Comparison of ENCODE assay signal across 8 mouse cellular contexts in the genomic region with DNA sequence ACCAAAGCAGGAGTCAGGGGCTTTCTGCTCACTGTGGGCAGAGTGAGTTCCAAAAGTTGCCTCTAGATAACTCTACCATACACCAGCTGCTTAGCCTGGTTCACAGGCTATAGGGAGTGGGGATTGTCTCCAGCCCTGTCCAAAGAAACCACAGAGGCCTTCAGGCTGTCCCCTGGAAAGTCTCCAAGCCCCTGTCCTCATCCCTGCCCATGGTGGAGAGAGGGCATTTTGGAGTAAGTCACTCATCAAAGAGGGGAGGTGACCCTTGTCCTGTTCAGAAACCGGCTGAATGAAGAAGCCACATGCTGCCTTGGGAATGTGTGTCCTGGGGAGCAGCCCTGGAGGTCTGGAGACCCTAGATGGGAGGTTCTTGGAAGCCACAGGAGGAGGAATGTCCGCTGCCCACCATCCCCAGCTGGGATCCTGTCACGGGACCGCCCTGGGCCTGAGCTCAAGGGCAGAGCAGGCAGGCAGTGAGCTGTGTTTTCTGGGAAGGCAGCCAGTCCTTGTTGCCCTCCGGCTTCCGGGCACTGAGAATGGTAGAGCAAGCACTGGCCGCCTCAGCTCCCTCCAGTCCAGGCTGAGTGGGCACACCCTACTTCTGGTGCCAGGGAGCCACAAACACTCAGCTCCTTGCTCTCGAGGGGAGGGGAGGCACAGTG.
DNase-seq lines count a peak whose midpoint lies in the region; ATAC-seq and TF ChIP-seq lines count a peak whose summit lies in the region.

No protein-coding gene starts in this region.

- 52% methylated on average over 8 of the region's 8 CpGs for WGBS in hindbrain, embryonic 15.5 days
- 56% methylated on average over 8 of the region's 8 CpGs for WGBS in hindbrain, embryonic 13.5 days
- WGBS in forebrain, embryonic 15.5 days, result 56% methylated on average over 8 of the region's 8 CpGs
- WGBS in hindbrain, postnatal 0 days, result 35% methylated on average over 8 of the region's 8 CpGs
- WGBS in limb, embryonic 15.5 days, result 69% methylated on average over 8 of the region's 8 CpGs

- DNase-seq in adrenal gland, postnatal 14 days, result peak; percentile 88
- DNase-seq in hindbrain, postnatal 0 days (ENCODE audit: low spot score), result peak; percentile 83
- DNase-seq in testis, postnatal 10 days (ENCODE audit: low spot score), result peak; percentile 66
- no peak for DNase-seq in spleen, postnatal 4 days (ENCODE audit: low spot score in 2 of 2)

- no peak overlapping the region for H3K9ac ChIP-seq in hindbrain, embryonic 15.5 days
- H3K9ac ChIP-seq in hindbrain, embryonic 13.5 days, result no peak overlapping the region
- no peak overlapping the region for H3K9ac ChIP-seq in forebrain, embryonic 15.5 days (replicated peaks)
- no peak overlapping the region for H3K9ac ChIP-seq in hindbrain, postnatal 0 days (replicated peaks; ENCODE audit: low read length)
- H3K9ac ChIP-seq in limb, embryonic 15.5 days, result no peak overlapping the region

- H3K4me1 ChIP-seq in hindbrain, embryonic 15.5 days (replicated peaks), result peaks cover 39% of the 10 kb centered on the region
- peaks cover 34% of the 10 kb centered on the region for H3K4me1 ChIP-seq in hindbrain, embryonic 13.5 days (replicated peaks)
- H3K4me1 ChIP-seq in forebrain, embryonic 15.5 days, result peaks cover 23% of the 10 kb centered on the region
- peaks cover 8% of the 10 kb centered on the region for H3K4me1 ChIP-seq in hindbrain, postnatal 0 days (ENCODE audit: insufficient read depth, low read length)
- H3K4me1 ChIP-seq in limb, embryonic 15.5 days, result peaks cover 84% of the 10 kb centered on the region

- peak; percentile 71 for ATAC-seq in hindbrain, embryonic 15.5 days (ENCODE audit: low FRiP score, low read depth)
- no peak; the same call in 1 of the 2 replicates for ATAC-seq in hindbrain, embryonic 13.5 days (ENCODE audit: low FRiP score)
- ATAC-seq in forebrain, embryonic 15.5 days (replicated peaks), result peak; percentile 32; the same call in 1 of the 2 replicates
- peak; percentile 79 for ATAC-seq in hindbrain, postnatal 0 days
- ATAC-seq in limb, embryonic 15.5 days (ENCODE audit: insufficient number of reproducible peaks, low FRiP score, low TSS enrichment, low read depth), result no peak

- H3K27me3 ChIP-seq in hindbrain, embryonic 15.5 days, result peaks cover 45% of the 10 kb centered on the region
- peaks cover 93% of the 10 kb centered on the region for H3K27me3 ChIP-seq in hindbrain, embryonic 13.5 days
- no peaks in the 10 kb centered on the region; the same call in 1 of the 2 replicates for H3K27me3 ChIP-seq in forebrain, embryonic 15.5 days
- no peaks in the 10 kb centered on the region; the same call in 1 of the 2 replicates for H3K27me3 ChIP-seq in hindbrain, postnatal 0 days (ENCODE audit: insufficient read depth, low read length)
- H3K27me3 ChIP-seq in limb, embryonic 15.5 days, result no peaks in the 10 kb centered on the region

- H3K36me3 ChIP-seq in hindbrain, embryonic 15.5 days, result no peaks in the 10 kb centered on the region
- no peaks in the 10 kb centered on the region for H3K36me3 ChIP-seq in hindbrain, embryonic 13.5 days
- H3K36me3 ChIP-seq in forebrain, embryonic 15.5 days, result no peaks in the 10 kb centered on the region
- H3K36me3 ChIP-seq in hindbrain, postnatal 0 days (ENCODE audit: insufficient read depth, low read length), result no peaks in the 10 kb centered on the region
- no peaks in the 10 kb centered on the region for H3K36me3 ChIP-seq in limb, embryonic 15.5 days

- H3K4me3 ChIP-seq in hindbrain, embryonic 15.5 days, result no peak overlapping the region
- no peak overlapping the region for H3K4me3 ChIP-seq in hindbrain, embryonic 13.5 days
- H3K4me3 ChIP-seq in forebrain, embryonic 15.5 days, result no peak overlapping the region
- no peak overlapping the region for H3K4me3 ChIP-seq in hindbrain, postnatal 0 days (ENCODE audit: low read length)
- H3K4me3 ChIP-seq in limb, embryonic 15.5 days, result no peak overlapping the region

- no peak overlapping the region for H3K4me2 ChIP-seq in hindbrain, embryonic 15.5 days
- no peak overlapping the region for H3K4me2 ChIP-seq in hindbrain, embryonic 13.5 days
- no peak overlapping the region for H3K4me2 ChIP-seq in forebrain, embryonic 15.5 days (replicated peaks)
- no peak overlapping the region for H3K4me2 ChIP-seq in hindbrain, postnatal 0 days (ENCODE audit: low read depth, low read length)
- no peak overlapping the region for H3K4me2 ChIP-seq in limb, embryonic 15.5 days

- no peak for TF ChIP-seq CTCF in hindbrain, postnatal 0 days (IDR thresholded peaks at IDR 0.05; ENCODE audit: low read depth)

- no peaks in the 10 kb centered on the region for H3K9me3 ChIP-seq in hindbrain, embryonic 15.5 days
- no peaks in the 10 kb centered on the region for H3K9me3 ChIP-seq in hindbrain, embryonic 13.5 days
- no peaks in the 10 kb centered on the region for H3K9me3 ChIP-seq in forebrain, embryonic 15.5 days
- H3K9me3 ChIP-seq in hindbrain, postnatal 0 days (ENCODE audit: low read length), result no peaks in the 10 kb centered on the region
- H3K9me3 ChIP-seq in limb, embryonic 15.5 days, result no peaks in the 10 kb centered on the region

- H3K27ac ChIP-seq in hindbrain, embryonic 15.5 days (replicated peaks), result peak overlapping the region; percentile 56
- H3K27ac ChIP-seq in hindbrain, embryonic 13.5 days, result no peak overlapping the region
- no peak overlapping the region for H3K27ac ChIP-seq in forebrain, embryonic 15.5 days (replicated peaks)
- peak overlapping the region; percentile 29; the same call in 1 of the 2 replicates for H3K27ac ChIP-seq in hindbrain, postnatal 0 days
- H3K27ac ChIP-seq in limb, embryonic 15.5 days, result peak overlapping the region; percentile 79

Comparison
In these comparisons a context has a peak if more than half of its experiments do, and no peak if none do; other contexts are left out.
1. ATAC-seq: peak in hindbrain, embryonic 15.5 days (single experiment), forebrain, embryonic 15.5 days (single experiment) and hindbrain, postnatal 0 days (single experiment); none in hindbrain, embryonic 13.5 days (single experiment) and limb, embryonic 15.5 days (single experiment).
2. H3K27ac ChIP-seq: peak in hindbrain, embryonic 15.5 days (single experiment), hindbrain, postnatal 0 days (single experiment) and limb, embryonic 15.5 days (single experiment); none in hindbrain, embryonic 13.5 days (single experiment) and forebrain, embryonic 15.5 days (single experiment).
3. DNase-seq: peak in adrenal gland, postnatal 14 days (single experiment), hindbrain, postnatal 0 days (single experiment) and testis, postnatal 10 days (single experiment); none in spleen, postnatal 4 days (0 of 2).